Mouse (Mus musculus) embryonic facial prominence, embryonic 13.5 days (tissue): ENCODE results near the gene Hormad2. TPM values are rescaled to one million over a fixed set of nuclear protein-coding genes. Genes with fewer than 3 reads are reported as not detected.

Experiments used
- ATAC-seq: fragments of 200-750 bp; cut with Nextera tagmentation; 2 replicates; pipeline ENCODE4 v1.8.0; 2017; ENCODE audit warnings: low read depth; ENCODE audit not compliant: insufficient number of reproducible peaks, insufficient read depth, low FRiP score, low TSS enrichment
- H3K27ac ChIP-seq: fragments of 300-500 bp; sonication (generic); 2 replicates; pipeline ENCODE4 v1.5.1; 2015; ENCODE audit warnings: moderate library complexity, mild to moderate bottlenecking, inconsistent platforms
- H3K27me3 ChIP-seq: fragments of 300-500 bp; sonication (generic); 2 replicates; pipeline ENCODE4 v1.6.1; 2015; ENCODE audit warnings: mild to moderate bottlenecking, inconsistent platforms
- H3K36me3 ChIP-seq: fragments of 300-500 bp; sonication (generic); 2 replicates; pipeline ENCODE4 v1.6.1; 2015; ENCODE audit warnings: mild to moderate bottlenecking, inconsistent platforms
- H3K4me1 ChIP-seq: fragments of 300-500 bp; sonication (generic); 2 replicates; pipeline ENCODE4 v1.6.1; 2015; ENCODE audit warnings: inconsistent platforms
- H3K4me2 ChIP-seq: fragments of 300-500 bp; sonication (generic); 2 replicates; pipeline ENCODE4 v1.6.1; 2015; ENCODE audit warnings: moderate library complexity, mild to moderate bottlenecking, inconsistent platforms
- H3K4me3 ChIP-seq: fragments of 300-500 bp; sonication (generic); 2 replicates; pipeline ENCODE4 v1.5.1; 2015; ENCODE audit warnings: mild to moderate bottlenecking, inconsistent platforms
- H3K9ac ChIP-seq: fragments of 300-500 bp; sonication (generic); 2 replicates; pipeline ENCODE4 v1.6.1; 2015; ENCODE audit warnings: mild to moderate bottlenecking, inconsistent platforms
- H3K9me3 ChIP-seq: fragments of 300-500 bp; sonication (generic); 2 replicates; pipeline ENCODE4 v1.6.1; 2016; ENCODE audit warnings: inconsistent platforms
- WGBS: fragments of 180-500 bp; shearing (Covaris S2); methylation state at CpG from one replicate; pipeline ENCODE4 v1.1.7; 2015; ENCODE audit warnings: mixed read lengths; 5-methylcytosine and 5-hydroxymethylcytosine counted together
- polyA plus RNA-seq: library from polyadenylated mRNA; unstranded; fragments of >200 nt; fragmentation: Nextera tagmentation; extraction: Ambion mirVana; gene quantifications from 2 replicates; pipeline ENCODE4 v1.2.1, GENCODE M21; 2015

Hormad2 gene
- polyA plus RNA-seq, 1 experiment from 2014 or later = not detected

DNA sequence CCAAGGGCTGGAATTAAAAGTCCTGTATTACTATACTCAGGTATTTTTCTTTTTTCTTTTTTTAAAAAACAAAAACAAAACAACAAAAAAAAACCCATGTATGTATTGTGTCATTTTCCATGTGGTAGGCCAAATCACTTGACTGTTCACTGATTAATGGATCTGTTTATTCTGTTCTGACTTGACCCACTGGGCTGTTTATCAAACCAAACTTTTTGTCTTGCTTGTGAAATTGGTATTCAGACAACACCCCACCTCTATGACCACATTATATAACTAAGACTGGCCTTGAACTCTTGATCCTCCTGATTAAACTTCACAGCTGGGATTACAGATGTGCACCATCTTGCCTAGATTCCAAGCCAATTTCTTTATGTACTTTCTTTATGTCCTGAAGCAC, 46.7 kb downstream of the Hormad2 start:
- ATAC-seq = no peak
- H3K4me3 ChIP-seq = no peak overlapping the region
- no peak overlapping the region for H3K4me2 ChIP-seq
- no peaks in the 10 kb centered on the region for H3K27me3 ChIP-seq
- H3K9me3 ChIP-seq = no peaks in the 10 kb centered on the region
- no peaks in the 10 kb centered on the region for H3K36me3 ChIP-seq
- H3K9ac ChIP-seq = no peak overlapping the region
- H3K4me1 ChIP-seq = no peaks in the 10 kb centered on the region
- H3K27ac ChIP-seq = no peak overlapping the region

- Histone ChIP-seq H3K27ac (no peak overlapping the region), H3K9ac (no peak overlapping the region), H3K4me1 (no peaks in the 10 kb centered on the region), H3K27me3 (no peaks in the 10 kb centered on the region), H3K9me3 (no peaks in the 10 kb centered on the region), H3K4me2 (no peak overlapping the region), H3K36me3 (no peaks in the 10 kb centered on the region), H3K4me3 (no peak overlapping the region)
- WGBS = 21% methylated on average over 2 of the region's 2 CpGs
- no peak for ATAC-seq
Measured at GRCm38 (mm10) chr11:4388018-4388417, 52.9 kb downstream of the Hormad2 start.

GRCm38 (mm10) chr11:4382321-4382720, 58.6 kb downstream of the Hormad2 start:
- no peaks in the 10 kb centered on the region for H3K36me3 ChIP-seq

GRCm38 (mm10) chr11:4379857-4380256, 61.0 kb downstream of the Hormad2 start:
- H3K4me1 ChIP-seq = no peaks in the 10 kb centered on the region
- H3K4me2 ChIP-seq = no peak overlapping the region
- no peaks in the 10 kb centered on the region for H3K27me3 ChIP-seq
- no peaks in the 10 kb centered on the region for H3K36me3 ChIP-seq
- H3K9ac ChIP-seq = no peak overlapping the region
- 76% methylated on average over 4 of the region's 4 CpGs for WGBS
- no peak for ATAC-seq
- H3K27ac ChIP-seq = no peak overlapping the region
- no peaks in the 10 kb centered on the region for H3K9me3 ChIP-seq
- H3K4me3 ChIP-seq = no peak overlapping the region

More at GRCm38 (mm10) chr11:4382321-4382720, 58.6 kb downstream of the Hormad2 start:
- Histone ChIP-seq H3K4me2 (no peak overlapping the region), H3K27me3 (no peaks in the 10 kb centered on the region), H3K27ac (no peak overlapping the region), H3K9me3 (no peaks in the 10 kb centered on the region), H3K9ac (no peak overlapping the region), H3K4me1 (no peaks in the 10 kb centered on the region), H3K4me3 (no peak overlapping the region)
- ATAC-seq = no peak
- WGBS = 71% methylated on average over 7 of the region's 7 CpGs

DNA sequence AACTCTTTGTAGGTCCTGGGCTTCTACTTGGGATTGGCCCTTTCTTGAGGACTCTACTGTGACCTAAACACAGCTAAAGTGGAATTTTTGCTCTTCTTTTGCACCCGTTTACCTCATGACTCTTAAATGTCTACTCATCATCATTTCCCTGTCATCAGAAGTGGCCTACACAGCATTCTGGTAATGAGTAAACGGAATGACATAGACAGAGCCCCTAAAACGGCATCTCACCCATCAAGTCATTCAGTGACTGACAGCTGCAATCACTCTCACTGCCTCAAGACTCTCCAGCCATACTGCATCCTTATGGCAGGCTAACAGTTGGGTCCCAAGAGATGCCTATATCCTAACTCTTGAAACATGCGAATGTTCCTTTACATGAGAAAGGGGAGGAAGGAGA, 74.5 kb downstream of the Hormad2 start:
- H3K4me1 ChIP-seq = no peaks in the 10 kb centered on the region
- no peak overlapping the region for H3K4me2 ChIP-seq
- WGBS = 72% methylated on average over 4 of the region's 4 CpGs
- H3K9me3 ChIP-seq = no peaks in the 10 kb centered on the region
- H3K4me3 ChIP-seq = no peak overlapping the region
- no peak overlapping the region for H3K27ac ChIP-seq
- H3K36me3 ChIP-seq = no peaks in the 10 kb centered on the region
- no peak for ATAC-seq
- no peak overlapping the region for H3K9ac ChIP-seq
- H3K27me3 ChIP-seq = no peaks in the 10 kb centered on the region

- Histone ChIP-seq H3K4me2 (no peak overlapping the region), H3K9me3 (0 out of 2 replicates have a peak, but pooled peaks cover 4% of the 10 kb centered on the region), H3K4me3 (no peak overlapping the region), H3K27ac (no peak overlapping the region), H3K9ac (no peak overlapping the region), H3K36me3 (no peaks in the 10 kb centered on the region), H3K4me1 (peaks cover 4% of the 10 kb centered on the region; the same call in 1 of the 2 replicates), H3K27me3 (no peaks in the 10 kb centered on the region)
- ATAC-seq = no peak
- WGBS = 61% methylated on average over 5 of the region's 5 CpGs
Measured at GRCm38 (mm10) chr11:4355430-4355829, 85.5 kb downstream of the Hormad2 start.

GRCm38 (mm10) chr11:4352637-4353036, 88.3 kb downstream of the Hormad2 start:
- 55% methylated on average over 3 of the region's 3 CpGs for WGBS
- no peak for ATAC-seq
- H3K9me3 ChIP-seq = no peaks in the 10 kb centered on the region
- no peak overlapping the region for H3K4me2 ChIP-seq
- no peak overlapping the region for H3K9ac ChIP-seq
- H3K27me3 ChIP-seq = no peaks in the 10 kb centered on the region
- H3K4me3 ChIP-seq = no peak overlapping the region
- no peaks in the 10 kb centered on the region for H3K36me3 ChIP-seq
- no peak overlapping the region for H3K27ac ChIP-seq
- H3K4me1 ChIP-seq = peaks cover 4% of the 10 kb centered on the region; the same call in 1 of the 2 replicates

DNA sequence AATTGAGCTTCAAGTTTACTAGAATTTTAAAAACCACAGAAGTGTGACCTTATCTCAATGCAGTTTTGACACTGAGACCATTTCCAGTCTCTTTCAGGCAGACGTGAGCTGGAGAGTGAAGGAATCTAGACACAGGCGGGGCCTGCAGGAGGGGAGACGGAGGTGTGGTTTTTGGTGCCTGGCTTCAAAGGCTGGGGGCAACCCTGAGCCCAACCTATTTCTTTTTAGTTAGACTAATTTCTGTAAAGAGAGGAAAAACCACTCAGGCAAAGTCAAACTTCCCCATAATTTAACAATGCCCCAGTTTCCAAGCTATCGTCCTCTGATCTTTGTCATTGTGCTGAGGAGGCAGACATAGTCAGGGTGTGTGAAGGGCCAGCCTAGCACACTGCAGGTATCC, 97.0 kb downstream of the Hormad2 start:
- WGBS = 44% methylated on average over 4 of the region's 4 CpGs

DNA sequence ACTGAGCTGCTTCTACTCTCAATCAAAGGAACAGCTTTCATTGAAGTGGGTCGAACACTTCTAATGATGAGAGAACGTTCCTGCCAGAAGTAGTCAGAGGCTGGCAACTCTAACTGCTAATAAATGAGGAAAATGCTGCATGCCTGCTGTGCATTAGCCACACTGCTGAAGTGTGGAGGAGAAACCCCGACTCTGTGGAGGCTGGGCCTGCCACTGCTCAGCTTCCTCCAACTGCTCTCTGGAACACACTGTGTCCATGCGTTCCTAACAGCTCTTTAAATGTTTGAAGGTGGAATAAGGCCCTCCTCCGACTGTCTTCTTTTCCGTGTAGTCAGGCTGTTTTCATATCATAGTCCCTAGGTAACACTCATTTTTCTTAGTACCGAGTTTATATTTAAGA, 98.9 kb downstream of the Hormad2 start:
- no peak overlapping the region for H3K9ac ChIP-seq
- H3K4me1 ChIP-seq = peaks cover 27% of the 10 kb centered on the region
- no peaks in the 10 kb centered on the region for H3K36me3 ChIP-seq
- ATAC-seq = no peak
- no peak overlapping the region for H3K4me2 ChIP-seq
- H3K9me3 ChIP-seq = no peaks in the 10 kb centered on the region
- no peaks in the 10 kb centered on the region for H3K27me3 ChIP-seq
- no peak overlapping the region for H3K27ac ChIP-seq
- WGBS = 33% methylated on average over 7 of the region's 7 CpGs
- H3K4me3 ChIP-seq = no peak overlapping the region

More for the DNA sequence above, 97.0 kb downstream of the Hormad2 start:
- Histone ChIP-seq H3K9ac (no peak overlapping the region), H3K4me2 (no peak overlapping the region), H3K9me3 (no peaks in the 10 kb centered on the region), H3K27me3 (no peaks in the 10 kb centered on the region), H3K4me1 (peaks cover 27% of the 10 kb centered on the region), H3K4me3 (no peak overlapping the region), H3K36me3 (no peaks in the 10 kb centered on the region), H3K27ac (no peak overlapping the region)
- no peak for ATAC-seq

- Histone ChIP-seq H3K27me3 (no peaks in the 10 kb centered on the region), H3K36me3 (no peaks in the 10 kb centered on the region), H3K4me3 (no peak overlapping the region), H3K9me3 (no peaks in the 10 kb centered on the region), H3K4me2 (no peak overlapping the region), H3K27ac (no peak overlapping the region), H3K4me1 (peaks cover 28% of the 10 kb centered on the region), H3K9ac (no peak overlapping the region)
- no peak for ATAC-seq
- 85% methylated on average over 9 of the region's 9 CpGs for WGBS
Measured at GRCm38 (mm10) chr11:4340109-4340779, 100.7 kb downstream of the Hormad2 start.

GRCm38 (mm10) chr11:4339275-4339674, 101.6 kb downstream of the Hormad2 start:
- Histone ChIP-seq H3K9ac (no peak overlapping the region), H3K9me3 (no peaks in the 10 kb centered on the region), H3K4me1 (peaks cover 27% of the 10 kb centered on the region), H3K4me3 (no peak overlapping the region), H3K27ac (no peak overlapping the region), H3K36me3 (no peaks in the 10 kb centered on the region), H3K4me2 (no peak overlapping the region), H3K27me3 (no peaks in the 10 kb centered on the region)
- no peak for ATAC-seq
- WGBS = 88% methylated on average over 1 of the region's 1 CpGs

- ATAC-seq = no peak
- Histone ChIP-seq H3K36me3 (no peaks in the 10 kb centered on the region), H3K9me3 (no peaks in the 10 kb centered on the region), H3K9ac (no peak overlapping the region), H3K27me3 (no peaks in the 10 kb centered on the region), H3K4me3 (no peak overlapping the region), H3K27ac (no peak overlapping the region), H3K4me2 (no peak overlapping the region), H3K4me1 (peaks cover 10% of the 10 kb centered on the region)
- WGBS = 78% methylated on average over 8 of the region's 8 CpGs
Measured at GRCm38 (mm10) chr11:4336693-4337283, 104.1 kb downstream of the Hormad2 start.
